Mouse (Mus musculus): ENCODE results near the gene Gm19402. TPM values are rescaled to one million over a fixed set of nuclear protein-coding genes. Genes with fewer than 3 reads are reported as not detected.
A peak's percentile ranks its signal among the peaks of the same experiment; 100 is the strongest.

Gm19402 gene
- polyA plus RNA-seq, 1 experiment from 2014 or later: not detected

DNA sequence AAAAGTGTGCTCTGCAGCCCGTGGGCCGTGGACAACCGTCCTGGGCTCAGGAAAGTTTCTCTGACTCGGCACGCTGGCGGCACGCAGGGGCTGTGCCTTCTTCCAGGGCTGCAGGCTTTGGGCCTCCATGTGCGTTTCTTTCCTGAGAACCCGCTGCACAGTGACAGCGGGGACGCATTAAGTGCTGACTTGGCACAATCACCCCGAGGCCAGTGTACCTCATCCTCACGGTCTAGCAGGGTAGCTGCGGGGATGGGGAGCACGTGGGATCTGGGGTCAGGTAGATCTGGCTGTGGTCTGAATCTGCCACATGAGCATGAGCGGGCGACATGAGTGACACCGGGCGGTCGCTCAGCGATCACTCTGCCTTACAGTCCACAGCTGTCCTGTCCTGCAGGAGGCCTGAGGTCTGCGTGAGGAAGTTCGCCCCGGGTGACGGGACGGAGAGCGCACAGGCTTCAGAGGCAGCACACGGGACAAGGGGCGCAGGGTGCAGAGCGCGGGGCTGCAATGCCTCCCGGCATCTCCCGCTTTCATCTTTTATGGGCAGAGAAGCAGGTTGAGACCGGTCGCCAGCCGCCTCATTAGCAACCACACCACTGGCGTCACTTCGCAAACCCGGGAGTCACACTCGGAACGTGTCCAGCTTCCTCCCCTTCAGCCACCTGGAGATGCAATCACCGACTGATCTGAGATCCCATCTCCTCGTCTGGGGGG, 26.4 kb downstream of the Gm19402 start:
- H3K4me1 ChIP-seq (replicated peaks): no peaks in the 10 kb centered on the region
- no peak for ATAC-seq (ENCODE audit: low read depth)
- H3K27me3 ChIP-seq: peaks cover 31% of the 10 kb centered on the region
- H3K4me2 ChIP-seq: no peak overlapping the region
- no peaks in the 10 kb centered on the region for H3K9me3 ChIP-seq (replicated peaks)
- H3K4me3 ChIP-seq (replicated peaks): no peak overlapping the region
- H3K36me3 ChIP-seq: no peaks in the 10 kb centered on the region
- DNase-seq: no peak
- WGBS (ENCODE audit: insufficient replicate concordance): 39% methylated on average over 43 of the region's 43 CpGs
- no peak overlapping the region for H3K9ac ChIP-seq
- H3K27ac ChIP-seq: no peak overlapping the region

DNA sequence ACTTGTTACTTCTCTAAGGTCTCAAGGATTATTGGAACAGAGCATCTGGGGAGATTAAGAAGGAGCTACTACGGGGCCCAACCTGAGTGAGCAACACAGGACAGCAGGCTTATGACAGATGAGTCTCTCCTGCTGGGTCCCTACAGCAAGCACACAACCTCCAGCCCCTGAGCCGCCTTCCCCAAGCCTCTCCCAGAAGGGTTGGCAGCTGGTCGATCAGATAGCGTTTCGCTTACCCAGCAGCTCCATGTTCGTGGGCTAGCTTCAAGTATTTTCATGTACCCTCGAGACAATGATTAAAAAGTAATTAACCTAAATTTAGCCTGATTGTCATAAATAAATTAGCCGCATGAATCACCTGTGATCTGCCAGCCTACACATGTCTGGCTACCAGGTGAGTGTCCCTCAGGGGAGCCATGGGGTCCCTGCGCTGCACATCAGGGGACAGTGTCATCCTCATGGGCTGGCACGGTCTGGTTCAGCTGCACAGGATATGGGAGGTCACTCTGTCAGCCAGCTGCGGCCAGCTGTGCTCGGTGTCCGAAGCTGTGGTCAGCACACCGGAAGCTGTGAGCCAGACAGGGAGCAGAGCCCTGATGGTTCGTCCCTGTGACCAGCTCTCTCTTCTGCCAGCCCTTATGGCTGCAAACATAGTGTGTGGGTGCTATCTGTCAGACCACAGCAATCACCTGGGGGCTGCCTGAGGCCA, 32.1 kb downstream of the Gm19402 start:
- Histone ChIP-seq H3K27ac (no peak overlapping the region), H3K4me2 (no peak overlapping the region), H3K9me3 (replicated peaks) (no peaks in the 10 kb centered on the region), H3K9ac (no peak overlapping the region), H3K36me3 (no peaks in the 10 kb centered on the region), H3K4me1 (replicated peaks) (no peaks in the 10 kb centered on the region), H3K4me3 (replicated peaks) (no peak overlapping the region), H3K27me3 (peaks cover 4% of the 10 kb centered on the region; the same call in 1 of the 2 replicates)
- 46% methylated on average over 15 of the region's 15 CpGs for WGBS (ENCODE audit: insufficient replicate concordance)
- ATAC-seq (ENCODE audit: low read depth) (no peak), DNase-seq (no peak)

DNA sequence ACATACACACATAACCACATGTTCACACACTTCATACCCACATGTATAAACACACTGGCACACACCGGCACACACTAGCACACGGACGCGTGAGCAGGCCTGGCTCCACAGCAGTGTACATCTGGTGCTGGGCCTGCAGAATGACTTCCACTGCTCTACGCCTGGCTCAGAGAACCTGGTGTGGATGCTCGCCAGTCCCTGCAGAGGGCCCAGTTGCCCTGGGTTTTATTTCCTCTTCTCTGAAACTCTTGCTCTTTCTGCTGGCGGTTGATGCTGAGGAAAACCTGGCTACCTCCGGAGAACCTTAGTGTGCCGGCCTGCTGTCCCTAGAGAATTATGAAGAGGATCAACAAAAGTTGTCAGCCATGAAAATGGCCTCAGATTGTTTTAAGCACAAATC, 38.5 kb downstream of the Gm19402 start:
- Histone ChIP-seq H3K36me3 (no peaks in the 10 kb centered on the region), H3K9me3 (replicated peaks) (no peaks in the 10 kb centered on the region), H3K4me2 (no peak overlapping the region), H3K4me3 (replicated peaks) (no peak overlapping the region), H3K27ac (no peak overlapping the region), H3K4me1 (replicated peaks) (no peaks in the 10 kb centered on the region), H3K27me3 (no peaks in the 10 kb centered on the region), H3K9ac (no peak overlapping the region)
- 82% methylated on average over 9 of the region's 9 CpGs for WGBS (ENCODE audit: insufficient replicate concordance)
- DNase-seq (no peak), ATAC-seq (ENCODE audit: low read depth) (no peak)

DNA sequence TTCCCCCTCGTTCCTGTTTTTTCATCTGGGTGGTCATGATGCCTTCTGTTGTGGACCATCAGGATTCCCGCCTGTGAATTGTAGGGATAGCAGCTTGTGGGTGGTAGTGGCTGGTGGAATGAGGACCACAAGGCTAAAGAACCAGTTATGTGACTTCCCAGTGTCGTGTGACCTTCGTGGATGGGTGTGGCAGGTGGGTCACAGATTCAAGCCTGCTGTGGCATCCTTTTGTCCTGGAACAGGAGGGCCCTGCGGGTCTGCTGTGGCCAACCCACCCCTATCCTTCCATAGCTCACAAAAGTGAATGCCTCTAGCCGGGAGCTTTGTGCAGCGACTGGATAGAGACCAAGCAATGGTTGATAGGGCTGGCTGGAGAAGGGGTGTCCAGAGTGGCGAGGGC, 42.7 kb downstream of the Gm19402 start:
- WGBS (ENCODE audit: insufficient replicate concordance): 72% methylated on average over 8 of the region's 8 CpGs
- H3K4me2 ChIP-seq: no peak overlapping the region
- H3K27me3 ChIP-seq: no peaks in the 10 kb centered on the region
- H3K9me3 ChIP-seq (replicated peaks): no peaks in the 10 kb centered on the region
- no peak overlapping the region for H3K27ac ChIP-seq
- DNase-seq (no peak), ATAC-seq (ENCODE audit: low read depth) (no peak)
- H3K4me3 ChIP-seq (replicated peaks): no peak overlapping the region
- H3K9ac ChIP-seq: no peak overlapping the region
- no peaks in the 10 kb centered on the region for H3K4me1 ChIP-seq (replicated peaks)
- H3K36me3 ChIP-seq: peaks cover 40% of the 10 kb centered on the region

DNA sequence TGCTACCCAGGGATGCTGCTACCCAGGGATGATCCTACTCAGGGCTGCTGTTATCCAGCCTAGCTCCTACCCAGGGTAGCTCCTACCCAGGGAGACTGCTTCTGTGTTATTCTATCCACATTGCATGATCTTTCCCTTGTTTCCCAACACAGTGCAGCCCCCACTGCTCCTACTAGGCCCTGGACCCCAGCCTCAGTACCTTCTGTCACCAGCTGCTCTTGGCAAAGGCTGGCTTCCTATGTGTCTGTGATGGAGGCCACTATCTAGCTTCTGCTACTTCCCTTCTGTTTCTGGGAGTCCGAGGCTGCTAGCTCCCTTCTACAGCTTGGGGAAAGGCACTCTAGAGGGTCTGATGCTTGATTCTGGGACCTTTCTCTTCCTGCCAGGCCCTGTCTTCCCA, 43.1 kb downstream of the Gm19402 start:
- H3K27ac ChIP-seq: no peak overlapping the region
- H3K4me3 ChIP-seq (replicated peaks): no peak overlapping the region
- WGBS (ENCODE audit: insufficient replicate concordance): 12% methylated on average over 1 of the region's 1 CpGs
- no peaks in the 10 kb centered on the region for H3K9me3 ChIP-seq (replicated peaks)
- H3K4me1 ChIP-seq (replicated peaks): no peaks in the 10 kb centered on the region
- H3K4me2 ChIP-seq: no peak overlapping the region
- H3K27me3 ChIP-seq: no peaks in the 10 kb centered on the region
- ATAC-seq (ENCODE audit: low read depth) (no peak), DNase-seq (no peak)
- H3K9ac ChIP-seq: no peak overlapping the region
- peaks cover 43% of the 10 kb centered on the region for H3K36me3 ChIP-seq

DNA sequence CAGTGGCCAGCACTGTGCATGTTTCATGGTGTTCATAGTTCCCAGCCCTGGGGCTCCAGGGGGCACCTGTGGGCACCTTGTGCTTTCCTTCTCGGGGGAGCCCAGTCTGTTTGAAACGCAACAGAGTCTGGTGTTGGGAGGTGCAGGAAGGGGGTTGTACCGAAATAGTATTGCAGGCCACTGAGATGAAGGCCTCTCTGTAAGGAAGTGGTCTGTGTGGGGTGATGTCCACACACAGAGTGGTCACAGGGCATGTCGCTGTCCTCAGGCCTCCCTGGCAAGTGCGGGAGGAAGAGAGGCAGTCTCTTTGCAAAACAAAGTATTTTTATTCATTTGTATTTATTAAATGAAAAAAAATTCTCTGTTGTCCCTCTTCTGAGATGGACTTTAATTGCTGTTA, 45.0 kb downstream of the Gm19402 start:
- DNase-seq (no peak), ATAC-seq (ENCODE audit: low read depth) (no peak)
- Histone ChIP-seq H3K9me3 (replicated peaks) (no peaks in the 10 kb centered on the region), H3K4me1 (replicated peaks) (no peaks in the 10 kb centered on the region), H3K36me3 (peaks cover 60% of the 10 kb centered on the region), H3K4me2 (no peak overlapping the region), H3K4me3 (replicated peaks) (no peak overlapping the region), H3K9ac (no peak overlapping the region), H3K27ac (no peak overlapping the region), H3K27me3 (no peaks in the 10 kb centered on the region)
- WGBS (ENCODE audit: insufficient replicate concordance): 73% methylated on average over 5 of the region's 5 CpGs

DNA sequence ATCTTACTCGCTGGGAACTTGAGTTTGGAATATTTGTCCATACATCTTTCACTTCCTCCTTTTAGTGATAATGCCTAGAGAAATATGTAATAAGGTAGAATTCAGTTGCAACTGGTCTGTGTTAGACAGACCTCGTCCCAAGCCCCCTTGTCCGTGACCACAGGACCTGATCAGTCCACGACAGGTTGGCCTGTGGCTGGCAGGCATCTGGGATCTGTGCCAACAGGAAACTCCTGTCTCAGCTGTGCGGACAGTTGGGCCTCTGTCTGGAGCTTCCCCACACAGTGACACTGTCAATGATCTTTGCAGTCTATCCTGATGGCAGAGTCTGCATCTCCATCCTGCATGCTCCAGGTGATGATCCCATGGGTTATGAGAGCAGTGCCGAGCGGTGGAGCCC, 47.4 kb downstream of the Gm19402 start:
- WGBS (ENCODE audit: insufficient replicate concordance): 67% methylated on average over 7 of the region's 7 CpGs
- peaks cover 80% of the 10 kb centered on the region for H3K36me3 ChIP-seq
- H3K9me3 ChIP-seq (replicated peaks): no peaks in the 10 kb centered on the region
- H3K27me3 ChIP-seq: no peaks in the 10 kb centered on the region
- H3K4me1 ChIP-seq (replicated peaks): 0 out of 2 replicates have a peak, but pooled peaks cover 5% of the 10 kb centered on the region
- ATAC-seq (ENCODE audit: low read depth) (no peak), DNase-seq (no peak)
- H3K9ac ChIP-seq: no peak overlapping the region
- H3K4me2 ChIP-seq: no peak overlapping the region
- no peak overlapping the region for H3K27ac ChIP-seq
- no peak overlapping the region for H3K4me3 ChIP-seq (replicated peaks)

MicroRNAs within 50 kb of the gene (microRNA counts, 519-probe panel; counts per million panel counts)
- microRNA mmu-miR-1930: 114 counts per million

Small RNA genes lying within 50 kb of the gene (microRNA-seq; reads per million reads assigned to microRNA genes)
- 19.4 reads per million, percentile 33 among the genes with 10 or more reads in this experiment for gene Mir1930

Other genes with a start within 250 kb of the Gm19402 start
- gene Fam207a, start 175.0 kb downstream of the Gm19402 start, polyA plus RNA-seq (2015; fragmentation: Nextera tagmentation; extraction: Ambion mirVana): 23.3 and 26.2 TPM in 2 replicates
- gene Itgb2, start 160.5 kb downstream of the Gm19402 start, polyA plus RNA-seq (2015; fragmentation: Nextera tagmentation; extraction: Ambion mirVana): 10.3 and 10.7 TPM in 2 replicates
- 64.1 and 73.2 TPM in 2 replicates for gene Pttg1ip, start 109.0 kb downstream of the Gm19402 start, polyA plus RNA-seq (2015; fragmentation: Nextera tagmentation; extraction: Ambion mirVana)
- gene Sumo3, start 84.7 kb downstream of the Gm19402 start, polyA plus RNA-seq (2015; fragmentation: Nextera tagmentation; extraction: Ambion mirVana): 118 and 127 TPM in 2 replicates
- gene Gm49325, start 84.6 kb downstream of the Gm19402 start, polyA plus RNA-seq (2015; fragmentation: Nextera tagmentation; extraction: Ambion mirVana): 1.1 and 5.3 TPM in 2 replicates
- gene Ube2g2, start 68.5 kb downstream of the Gm19402 start, polyA plus RNA-seq (2015; fragmentation: Nextera tagmentation; extraction: Ambion mirVana): 47.2 and 50.1 TPM in 2 replicates
- gene Tspear, start 4.2 kb downstream of the Gm19402 start, polyA plus RNA-seq (2015; fragmentation: Nextera tagmentation; extraction: Ambion mirVana): 0.07 and 0.10 TPM in 2 replicates
- not detected in 2 replicates for gene Gm9508, start 6.5 kb upstream of the Gm19402 start, polyA plus RNA-seq (2015; fragmentation: Nextera tagmentation; extraction: Ambion mirVana)
- not detected in 2 replicates for gene Gm10272, start 15.9 kb upstream of the Gm19402 start, polyA plus RNA-seq (2015; fragmentation: Nextera tagmentation; extraction: Ambion mirVana)
- gene Gm10024, start 20.7 kb upstream of the Gm19402 start, polyA plus RNA-seq (2015; fragmentation: Nextera tagmentation; extraction: Ambion mirVana): not detected in 2 replicates
- not detected in 2 replicates for gene Gm10142, start 25.1 kb upstream of the Gm19402 start, polyA plus RNA-seq (2015; fragmentation: Nextera tagmentation; extraction: Ambion mirVana)
- not detected in 2 replicates for gene Krtap12-1, start 29.8 kb upstream of the Gm19402 start, polyA plus RNA-seq (2015; fragmentation: Nextera tagmentation; extraction: Ambion mirVana)
- gene Gm10100, start 35.7 kb upstream of the Gm19402 start, polyA plus RNA-seq (2015; fragmentation: Nextera tagmentation; extraction: Ambion mirVana): not detected in 2 replicates
- gene Gm18596, start 51.9 kb upstream of the Gm19402 start, polyA plus RNA-seq (2015; fragmentation: Nextera tagmentation; extraction: Ambion mirVana): not detected in 2 replicates
- not detected in 2 replicates for gene Gm9736, start 60.6 kb upstream of the Gm19402 start, polyA plus RNA-seq (2015; fragmentation: Nextera tagmentation; extraction: Ambion mirVana)
- gene Gm3233, start 68.9 kb upstream of the Gm19402 start, polyA plus RNA-seq (2015; fragmentation: Nextera tagmentation; extraction: Ambion mirVana): not detected in 2 replicates
- not detected in 2 replicates for gene Gm3238, start 80.6 kb upstream of the Gm19402 start, polyA plus RNA-seq (2015; fragmentation: Nextera tagmentation; extraction: Ambion mirVana)
- not detected in 2 replicates for gene Gm7138, start 86.2 kb upstream of the Gm19402 start, polyA plus RNA-seq (2015; fragmentation: Nextera tagmentation; extraction: Ambion mirVana)
- not detected in 2 replicates for gene Gm3250, start 91.8 kb upstream of the Gm19402 start, polyA plus RNA-seq (2015; fragmentation: Nextera tagmentation; extraction: Ambion mirVana)
- not detected in 2 replicates for gene Gm7137, start 97.4 kb upstream of the Gm19402 start, polyA plus RNA-seq (2015; fragmentation: Nextera tagmentation; extraction: Ambion mirVana)
- gene Gm9639, start 104.3 kb upstream of the Gm19402 start, polyA plus RNA-seq (2015; fragmentation: Nextera tagmentation; extraction: Ambion mirVana): not detected in 2 replicates
- gene Gm19668, start 108.4 kb upstream of the Gm19402 start, polyA plus RNA-seq (2015; fragmentation: Nextera tagmentation; extraction: Ambion mirVana): not detected in 2 replicates
- gene Gm9507, start 121.1 kb upstream of the Gm19402 start, polyA plus RNA-seq (2015; fragmentation: Nextera tagmentation; extraction: Ambion mirVana): not detected in 2 replicates
- not detected in 2 replicates for gene Gm2696, start 123.9 kb upstream of the Gm19402 start, polyA plus RNA-seq (2015; fragmentation: Nextera tagmentation; extraction: Ambion mirVana)
- not detected in 2 replicates for gene Krtap10-4, start 136.3 kb upstream of the Gm19402 start, polyA plus RNA-seq (2015; fragmentation: Nextera tagmentation; extraction: Ambion mirVana)
- not detected in 2 replicates for gene Krtap10-10, start 145.2 kb upstream of the Gm19402 start, polyA plus RNA-seq (2015; fragmentation: Nextera tagmentation; extraction: Ambion mirVana)
- gene Gm36176, start 156.0 kb upstream of the Gm19402 start, polyA plus RNA-seq (2015; fragmentation: Nextera tagmentation; extraction: Ambion mirVana): not detected in 2 replicates
- gene Gm10318, start 162.1 kb upstream of the Gm19402 start, polyA plus RNA-seq (2015; fragmentation: Nextera tagmentation; extraction: Ambion mirVana): not detected in 2 replicates
- not detected in 2 replicates for gene Gm3285, start 171.2 kb upstream of the Gm19402 start, polyA plus RNA-seq (2015; fragmentation: Nextera tagmentation; extraction: Ambion mirVana)
- gene Lrrc3, start 211.8 kb upstream of the Gm19402 start, polyA plus RNA-seq (2015; fragmentation: Nextera tagmentation; extraction: Ambion mirVana): 8.6 and 10.1 TPM in 2 replicates

All from liver, embryonic 13.5 days (tissue).